Mouse (Mus musculus) embryonic facial prominence, embryonic 15.5 days (tissue): ENCODE measurements at regions not wholly inside any gene's neighbourhood (a gene's known extent, or its start where the extent isn't known, plus 50 kb on each side); places are given as distances from the start of the nearest gene placed in this dataset.

ENCODE experiments used
- ATAC-seq: fragments of 200-750 bp; cut with Nextera tagmentation; 2 replicates; pipeline ENCODE4 v1.8.0; 2017; ENCODE audit warnings: low read depth, moderate TSS enrichment; ENCODE audit not compliant: insufficient number of reproducible peaks, low FRiP score, low TSS enrichment
- H3K27ac ChIP-seq: fragments of 300-500 bp; sonication (generic); replicated peaks from 2 replicates; pipeline ENCODE4 v1.5.1; 2015; ENCODE audit warnings: mild to moderate bottlenecking, inconsistent platforms
- H3K27me3 ChIP-seq: fragments of 300-500 bp; sonication (generic); 2 replicates; pipeline ENCODE4 v1.6.1; 2015; ENCODE audit warnings: inconsistent platforms
- H3K36me3 ChIP-seq: fragments of 300-500 bp; sonication (generic); 2 replicates; pipeline ENCODE4 v1.6.1; 2015; ENCODE audit warnings: mild to moderate bottlenecking, inconsistent platforms
- H3K4me1 ChIP-seq: fragments of 300-500 bp; sonication (generic); 2 replicates; pipeline ENCODE4 v1.6.1; 2015; ENCODE audit warnings: inconsistent platforms
- H3K4me2 ChIP-seq: fragments of 300-500 bp; sonication (generic); replicated peaks from 2 replicates; pipeline ENCODE4 v1.6.1; 2015; ENCODE audit warnings: mild to moderate bottlenecking, inconsistent platforms
- H3K4me3 ChIP-seq: fragments of 300-500 bp; sonication (generic); replicated peaks from 2 replicates; pipeline ENCODE4 v1.5.1; 2015; ENCODE audit warnings: mild to moderate bottlenecking, inconsistent platforms
- H3K9ac ChIP-seq: fragments of 300-500 bp; sonication (generic); 2 replicates; pipeline ENCODE4 v1.6.1; 2015; ENCODE audit warnings: inconsistent platforms
- H3K9me3 ChIP-seq: fragments of 300-500 bp; sonication (generic); replicated peaks from 2 replicates; pipeline ENCODE4 v1.6.1; 2016; ENCODE audit warnings: inconsistent platforms
- WGBS: fragments of 180-500 bp; shearing (Covaris S2); methylation state at CpG from one replicate; pipeline ENCODE4 v1.1.7; 2015; 5-methylcytosine and 5-hydroxymethylcytosine counted together

GRCm38 (mm10) chr14:105950924-105951323, 54.3 kb upstream of the Spry2 start:
- Histone ChIP-seq H3K36me3 (no peaks in the 10 kb centered on the region), H3K9ac (no peak overlapping the region), H3K4me1 (no peaks in the 10 kb centered on the region), H3K9me3 (no peaks in the 10 kb centered on the region), H3K4me3 (no peak overlapping the region), H3K27me3 (no peaks in the 10 kb centered on the region), H3K27ac (no peak overlapping the region), H3K4me2 (no peak overlapping the region)
- 91% methylated on average over 3 of the region's 3 CpGs for WGBS
- ATAC-seq = no peak

DNA sequence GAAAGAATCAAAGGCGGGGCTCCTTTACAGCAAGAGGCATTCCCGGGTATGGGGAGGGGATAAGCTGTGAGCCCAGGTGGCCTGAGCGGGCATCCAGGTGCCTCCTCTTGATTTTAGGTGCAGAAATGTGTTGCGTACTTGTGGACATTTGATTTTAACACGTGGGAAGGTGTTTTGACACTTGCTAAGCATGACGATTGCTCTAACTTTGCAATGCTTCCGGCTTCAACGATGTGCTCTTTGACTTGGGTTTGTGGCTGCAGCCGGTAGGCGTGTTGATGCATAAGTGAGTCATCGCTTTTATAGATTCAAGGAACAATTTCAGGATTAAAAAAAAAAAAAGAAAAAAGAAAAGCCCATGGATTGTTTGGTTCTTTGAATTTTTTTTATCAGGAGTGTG, 58.5 kb upstream of the Spry2 start:
- H3K27me3 ChIP-seq = no peaks in the 10 kb centered on the region
- no peak overlapping the region for H3K9ac ChIP-seq
- no peaks in the 10 kb centered on the region for H3K36me3 ChIP-seq
- no peak overlapping the region for H3K27ac ChIP-seq
- H3K9me3 ChIP-seq = no peaks in the 10 kb centered on the region
- H3K4me2 ChIP-seq = no peak overlapping the region
- no peaks in the 10 kb centered on the region for H3K4me1 ChIP-seq
- ATAC-seq = no peak
- H3K4me3 ChIP-seq = no peak overlapping the region
- WGBS = 87% methylated on average over 11 of the region's 11 CpGs

DNA sequence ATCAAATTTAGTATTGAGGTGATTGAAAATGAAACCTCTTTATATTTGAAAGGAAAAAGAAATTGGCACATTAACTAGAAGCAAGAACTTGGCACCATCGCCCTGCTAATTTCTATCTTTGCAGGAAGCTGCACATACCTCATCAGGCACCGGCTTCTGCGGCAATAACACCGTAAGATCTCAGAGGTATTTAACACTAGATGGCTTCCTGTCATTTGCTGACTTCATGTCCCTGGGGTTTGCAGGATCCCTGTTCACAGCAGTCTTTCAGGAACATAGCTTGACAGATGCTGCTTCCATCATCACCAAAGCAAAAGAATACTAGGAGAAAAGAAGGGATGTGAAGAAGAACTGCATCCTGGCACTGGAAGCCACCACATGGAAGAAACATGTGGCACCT, 60.2 kb upstream of the Spry2 start:
- Histone ChIP-seq H3K27me3 (no peaks in the 10 kb centered on the region), H3K9me3 (no peaks in the 10 kb centered on the region), H3K36me3 (no peaks in the 10 kb centered on the region), H3K4me3 (no peak overlapping the region), H3K9ac (no peak overlapping the region), H3K4me2 (no peak overlapping the region), H3K27ac (no peak overlapping the region), H3K4me1 (no peaks in the 10 kb centered on the region)
- no peak for ATAC-seq
- 75% methylated on average over 4 of the region's 4 CpGs for WGBS

DNA sequence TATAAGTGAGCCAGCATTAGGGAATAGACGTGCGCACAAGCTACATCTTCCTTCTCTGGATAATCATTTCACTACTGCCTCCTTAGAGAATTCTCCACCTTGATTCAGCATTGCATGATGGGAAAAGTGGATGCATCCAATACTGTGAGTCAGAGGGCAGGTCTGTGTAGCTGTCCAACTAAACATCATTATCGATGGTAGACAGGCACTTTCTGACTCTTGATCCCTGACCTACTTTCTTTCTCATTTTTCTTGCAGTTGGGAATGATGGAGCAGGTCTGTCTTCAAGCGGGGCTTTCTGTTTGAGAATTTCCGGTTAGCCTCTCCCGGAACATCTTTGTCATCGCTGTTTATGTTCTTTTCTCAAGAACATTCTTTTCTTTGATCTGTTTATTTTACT, 61.4 kb upstream of the Spry2 start:
- Histone ChIP-seq H3K4me2 (no peak overlapping the region), H3K36me3 (no peaks in the 10 kb centered on the region), H3K9me3 (no peaks in the 10 kb centered on the region), H3K27ac (no peak overlapping the region), H3K4me1 (no peaks in the 10 kb centered on the region), H3K27me3 (no peaks in the 10 kb centered on the region), H3K4me3 (no peak overlapping the region), H3K9ac (no peak overlapping the region)
- no peak for ATAC-seq
- WGBS = 85% methylated on average over 7 of the region's 7 CpGs

DNA sequence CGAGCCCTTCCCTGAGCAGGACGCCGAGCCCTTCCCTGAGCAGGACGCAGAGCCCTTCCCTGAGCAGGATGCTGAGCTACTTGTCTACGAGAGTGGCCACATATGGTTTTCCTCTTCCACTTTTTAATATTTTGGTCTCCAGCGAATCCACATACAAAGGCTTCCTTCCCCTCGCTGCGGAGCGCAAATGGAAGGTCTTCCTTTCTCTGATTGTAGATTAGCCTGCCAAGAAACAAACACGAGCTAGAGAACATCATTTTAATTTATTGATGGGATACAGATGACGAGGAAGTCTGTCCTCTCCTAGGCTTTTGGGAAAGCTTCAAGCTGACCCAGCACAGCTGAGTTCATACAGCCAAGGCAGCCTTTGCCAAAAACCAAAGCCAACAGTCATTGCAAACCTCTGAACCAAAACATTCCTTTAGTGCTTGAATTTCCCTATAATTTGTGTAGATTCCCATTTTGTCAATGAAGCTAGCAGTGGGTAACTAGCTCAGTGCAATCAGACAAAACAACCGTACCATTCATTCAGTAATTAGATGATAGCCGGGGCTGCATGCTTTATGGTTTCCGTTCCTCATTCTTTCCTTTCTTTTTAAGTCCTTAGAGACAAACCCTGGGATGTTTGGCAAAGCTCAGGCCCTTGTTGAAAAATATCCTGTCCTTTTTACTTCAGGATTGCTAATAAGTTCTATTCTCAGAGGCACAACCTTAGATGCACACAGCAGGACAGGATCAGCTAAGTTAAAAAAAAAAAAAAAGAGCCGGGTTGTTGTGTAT, 83.1 kb upstream of the Spry2 start:
- 30% methylated on average over 15 of the region's 15 CpGs for WGBS
- peak overlapping the region; percentile 36; the same call in 1 of the 2 replicates for H3K4me2 ChIP-seq
- peaks cover 10% of the 10 kb centered on the region; the same call in 1 of the 2 replicates for H3K4me1 ChIP-seq
- H3K4me3 ChIP-seq = no peak overlapping the region
- no peak overlapping the region for H3K9ac ChIP-seq
- no peaks in the 10 kb centered on the region for H3K9me3 ChIP-seq
- peak; percentile 94 for ATAC-seq
- H3K36me3 ChIP-seq = no peaks in the 10 kb centered on the region
- H3K27ac ChIP-seq = peak overlapping the region; percentile 85
- no peaks in the 10 kb centered on the region for H3K27me3 ChIP-seq

DNA sequence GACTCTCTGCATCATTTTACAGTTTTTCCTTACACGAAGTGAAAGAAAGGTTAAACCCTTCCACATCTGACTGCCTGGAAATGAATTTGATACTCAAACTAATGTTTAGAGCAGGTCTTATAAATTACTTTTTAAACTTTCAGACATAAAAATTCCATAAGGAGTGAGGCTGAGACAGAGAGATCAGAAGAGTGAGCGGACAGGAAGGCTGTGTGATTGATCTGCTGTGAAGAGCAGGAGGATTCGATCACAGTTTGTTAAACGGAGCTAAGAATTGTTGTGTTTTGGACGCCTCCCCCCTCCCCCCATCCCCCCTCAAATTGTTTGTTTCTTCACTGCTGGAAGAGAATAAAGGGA, 83.7 kb upstream of the Spry2 start:
- peaks cover 10% of the 10 kb centered on the region; the same call in 1 of the 2 replicates for H3K4me1 ChIP-seq
- WGBS = 30% methylated on average over 5 of the region's 5 CpGs
- no peaks in the 10 kb centered on the region for H3K36me3 ChIP-seq
- 0 out of 2 replicates have a peak overlapping the region, but pooled peaks have one; percentile 36 for H3K4me2 ChIP-seq
- H3K27ac ChIP-seq = peak overlapping the region; percentile 85
- no peak for ATAC-seq
- no peaks in the 10 kb centered on the region for H3K27me3 ChIP-seq
- H3K9me3 ChIP-seq = no peaks in the 10 kb centered on the region
- H3K9ac ChIP-seq = no peak overlapping the region
- no peak overlapping the region for H3K4me3 ChIP-seq

GRCm38 (mm10) chr14:105987341-105987882, 90.8 kb upstream of the Spry2 start:
- no peaks in the 10 kb centered on the region for H3K36me3 ChIP-seq
- ATAC-seq = no peak
- no peak overlapping the region for H3K4me2 ChIP-seq
- no peak overlapping the region for H3K9ac ChIP-seq
- WGBS = 91% methylated on average over 4 of the region's 4 CpGs
- no peak overlapping the region for H3K27ac ChIP-seq
- H3K27me3 ChIP-seq = no peaks in the 10 kb centered on the region
- H3K9me3 ChIP-seq = no peaks in the 10 kb centered on the region
- H3K4me1 ChIP-seq = no peaks in the 10 kb centered on the region
- H3K4me3 ChIP-seq = no peak overlapping the region

GRCm38 (mm10) chr14:105988738-105989137, 92.1 kb upstream of the Spry2 start:
- Histone ChIP-seq H3K9me3 (no peaks in the 10 kb centered on the region), H3K9ac (no peak overlapping the region), H3K4me3 (no peak overlapping the region), H3K4me1 (no peaks in the 10 kb centered on the region), H3K4me2 (no peak overlapping the region), H3K36me3 (no peaks in the 10 kb centered on the region), H3K27ac (no peak overlapping the region), H3K27me3 (no peaks in the 10 kb centered on the region)
- no peak for ATAC-seq

GRCm38 (mm10) chr14:105993124-105993523, 96.5 kb upstream of the Spry2 start:
- no peak overlapping the region for H3K4me2 ChIP-seq
- no peaks in the 10 kb centered on the region for H3K4me1 ChIP-seq
- H3K27me3 ChIP-seq = no peaks in the 10 kb centered on the region
- WGBS = 79% methylated on average over 3 of the region's 3 CpGs
- H3K27ac ChIP-seq = no peak overlapping the region
- H3K9me3 ChIP-seq = no peaks in the 10 kb centered on the region
- ATAC-seq = no peak
- H3K4me3 ChIP-seq = no peak overlapping the region
- H3K9ac ChIP-seq = no peak overlapping the region
- H3K36me3 ChIP-seq = no peaks in the 10 kb centered on the region

DNA sequence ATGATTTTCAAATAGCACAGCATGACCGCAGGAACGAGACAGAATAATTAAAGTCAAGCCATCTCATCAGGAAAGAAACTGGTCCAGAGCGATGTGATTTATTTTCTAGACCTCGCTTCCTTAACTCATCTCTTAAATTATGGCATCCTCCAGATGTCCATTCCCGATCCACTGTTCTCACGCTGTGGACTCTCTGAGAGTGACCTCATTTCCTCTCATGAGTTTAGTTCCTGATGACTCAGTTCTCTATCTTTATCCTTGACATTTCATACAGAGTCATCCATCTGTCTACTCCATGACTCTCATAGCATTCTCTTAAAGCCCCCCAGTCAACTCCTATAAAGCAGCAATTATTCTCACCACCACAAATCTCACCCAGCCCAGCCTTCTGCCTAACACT, 103.2 kb upstream of the Spry2 start:
- Histone ChIP-seq H3K4me1 (no peaks in the 10 kb centered on the region), H3K9me3 (no peaks in the 10 kb centered on the region), H3K36me3 (no peaks in the 10 kb centered on the region), H3K27me3 (no peaks in the 10 kb centered on the region), H3K4me2 (no peak overlapping the region), H3K9ac (no peak overlapping the region), H3K27ac (no peak overlapping the region), H3K4me3 (no peak overlapping the region)
- no peak for ATAC-seq
- WGBS = 78% methylated on average over 6 of the region's 6 CpGs

- no peak for ATAC-seq
- Histone ChIP-seq H3K27me3 (no peaks in the 10 kb centered on the region), H3K36me3 (no peaks in the 10 kb centered on the region), H3K4me2 (no peak overlapping the region), H3K9me3 (0 out of 2 replicates have a peak, but pooled peaks cover 5% of the 10 kb centered on the region), H3K4me1 (no peaks in the 10 kb centered on the region), H3K27ac (no peak overlapping the region), H3K9ac (no peak overlapping the region), H3K4me3 (no peak overlapping the region)
- WGBS = 90% methylated on average over 2 of the region's 2 CpGs
Observed at GRCm38 (mm10) chr14:106007769-106008168, 98.2 kb upstream of the Trim52 start.

- Histone ChIP-seq H3K27ac (no peak overlapping the region), H3K4me2 (no peak overlapping the region), H3K4me3 (no peak overlapping the region), H3K36me3 (no peaks in the 10 kb centered on the region), H3K27me3 (no peaks in the 10 kb centered on the region), H3K9ac (no peak overlapping the region), H3K4me1 (no peaks in the 10 kb centered on the region), H3K9me3 (0 out of 2 replicates have a peak, but pooled peaks cover 5% of the 10 kb centered on the region)
- WGBS = 66% methylated on average over 3 of the region's 3 CpGs
- ATAC-seq = no peak
Observed at GRCm38 (mm10) chr14:106008951-106009350, 97.0 kb upstream of the Trim52 start.
